Mouse (Mus musculus) brown adipose tissue, adult 24 weeks (tissue): ENCODE measurements at regions not wholly inside any gene's neighbourhood (a gene's known extent, or its start where the extent isn't known, plus 50 kb on each side); places are given as distances from the start of the nearest gene placed in this dataset.

Experiments
- H3K27ac ChIP-seq: fragments of 200-500 bp; replicated peaks from 2 replicates; pipeline ENCODE4 v1.5.1; 2012; ENCODE audit warnings: low read depth, mild to moderate bottlenecking, low read length
- H3K4me1 ChIP-seq: fragments of 200-500 bp; 2 replicates; pipeline ENCODE4 v1.6.1; 2012; ENCODE audit warnings: low read length, mixed read lengths; ENCODE audit not compliant: control insufficient read depth, insufficient read depth, insufficient read length
- H3K4me3 ChIP-seq: fragments of 200-500 bp; 2 replicates; pipeline ENCODE4 v1.5.1; 2012; ENCODE audit warnings: low read depth, mild to moderate bottlenecking, low read length, moderate library complexity; ENCODE audit not compliant: insufficient read depth

GRCm38 (mm10) chr14:105606551-105606950 is 290.1 kb downstream of the Spry2 start:
- no peak overlapping the region for H3K27ac ChIP-seq

DNA sequence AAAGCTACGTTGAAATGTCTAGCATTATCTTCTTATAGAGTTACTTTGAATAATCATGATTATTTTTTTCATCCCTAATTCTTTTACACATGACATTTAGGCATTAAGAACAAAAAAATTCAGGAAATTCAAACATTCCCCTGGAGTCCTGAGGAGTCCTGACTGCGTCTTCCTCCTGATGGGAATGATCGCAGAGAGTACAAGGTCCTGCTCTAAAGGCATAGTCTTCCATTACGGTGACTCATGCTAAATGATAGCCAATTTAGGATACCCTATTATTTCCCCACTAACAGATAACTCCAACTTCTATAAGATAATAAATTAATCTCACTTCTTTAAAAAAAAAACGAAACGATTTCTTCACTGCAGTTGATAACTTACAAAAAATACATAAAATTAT is 292.2 kb downstream of the Spry2 start:
- no peaks in the 10 kb centered on the region for H3K4me1 ChIP-seq
- H3K4me3 ChIP-seq = no peak overlapping the region
- H3K27ac ChIP-seq = no peak overlapping the region

More at GRCm38 (mm10) chr14:105606551-105606950, 290.1 kb downstream of the Spry2 start:
- no peaks in the 10 kb centered on the region for H3K4me1 ChIP-seq
- no peak overlapping the region for H3K4me3 ChIP-seq

GRCm38 (mm10) chr14:105603047-105603461 is 293.6 kb downstream of the Spry2 start:
- H3K27ac ChIP-seq = no peak overlapping the region
- H3K4me1 ChIP-seq = no peaks in the 10 kb centered on the region
- no peak overlapping the region for H3K4me3 ChIP-seq

GRCm38 (mm10) chr14:105599550-105600453 is 296.8 kb downstream of the Spry2 start:
- H3K4me1 ChIP-seq = no peaks in the 10 kb centered on the region
- H3K27ac ChIP-seq = no peak overlapping the region
- H3K4me3 ChIP-seq = no peak overlapping the region

- Histone ChIP-seq H3K4me3 (peak overlapping the region; percentile 26), H3K27ac (peak overlapping the region; percentile 40)
Measured at GRCm38 (mm10) chr14:105589751-105590150, 306.9 kb downstream of the Spry2 start.

DNA sequence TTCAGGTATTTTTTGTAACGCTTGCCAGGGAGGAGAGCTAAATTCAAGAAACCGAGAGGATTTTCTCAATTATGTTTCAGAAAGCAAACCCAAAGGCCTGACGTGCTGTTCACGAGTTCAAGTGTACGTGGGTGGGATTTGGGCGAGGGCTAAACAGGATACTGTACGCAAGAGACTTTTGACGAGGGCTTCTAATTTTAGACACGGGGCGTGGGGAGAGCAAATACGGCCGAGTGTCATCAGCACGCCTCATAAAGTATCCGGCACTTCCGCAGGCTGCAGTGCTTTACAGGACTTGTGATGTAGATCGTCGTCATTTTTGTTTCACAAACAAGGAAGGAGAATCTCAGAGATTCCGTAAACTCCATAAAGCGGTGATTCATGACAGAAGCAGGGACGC is 307.4 kb downstream of the Spry2 start:
- H3K27ac ChIP-seq = peak overlapping the region; percentile 40; the same call in 1 of the 2 replicates
- H3K4me3 ChIP-seq = no peak overlapping the region
- no peaks in the 10 kb centered on the region for H3K4me1 ChIP-seq

More at GRCm38 (mm10) chr14:105589751-105590150, 306.9 kb downstream of the Spry2 start:
- no peaks in the 10 kb centered on the region for H3K4me1 ChIP-seq

DNA sequence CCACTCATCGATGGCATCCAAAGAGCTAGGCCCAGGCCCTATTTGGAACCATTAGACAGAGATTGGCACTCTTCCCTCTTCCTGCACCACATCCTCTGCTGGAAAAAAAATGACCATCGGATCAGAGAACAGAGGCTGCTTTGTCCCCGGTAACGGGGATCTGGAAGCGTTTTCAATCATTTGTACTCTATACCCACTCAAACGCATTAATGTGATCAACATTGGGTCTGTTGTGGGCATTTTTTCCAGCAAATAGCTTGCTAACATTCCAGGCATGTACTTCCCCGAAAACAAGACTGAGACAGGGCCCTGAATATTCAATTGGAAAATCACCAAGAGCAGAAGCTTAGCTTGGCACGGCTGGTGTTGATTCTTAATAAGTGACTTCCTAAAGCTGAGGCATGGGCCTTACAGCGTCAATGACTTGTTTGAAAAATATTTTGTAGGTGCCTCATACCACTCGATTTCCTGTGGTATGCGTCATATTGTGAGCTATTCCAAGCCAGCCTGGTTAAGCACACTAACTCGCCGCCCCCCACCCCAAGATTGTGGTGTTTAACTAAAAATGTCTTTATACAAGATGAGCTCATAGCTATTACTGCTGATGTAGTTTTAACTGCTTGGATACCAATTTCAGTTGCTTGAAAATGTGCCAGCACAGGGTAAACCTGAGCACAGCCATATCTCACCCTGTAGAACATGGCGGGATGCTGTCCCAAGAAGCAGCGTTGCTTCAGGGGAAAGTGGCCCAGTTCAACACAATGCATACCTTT is 308.0 kb downstream of the Spry2 start:
- Histone ChIP-seq H3K27ac (no peak overlapping the region), H3K4me1 (no peaks in the 10 kb centered on the region), H3K4me3 (no peak overlapping the region)

- Histone ChIP-seq H3K27ac (no peak overlapping the region), H3K4me1 (no peaks in the 10 kb centered on the region), H3K4me3 (no peak overlapping the region)
Measured at GRCm38 (mm10) chr14:105588029-105588390, 308.6 kb downstream of the Spry2 start.

GRCm38 (mm10) chr14:105584632-105585031 is 312.0 kb downstream of the Spry2 start:
- Histone ChIP-seq H3K4me1 (no peaks in the 10 kb centered on the region), H3K4me3 (no peak overlapping the region), H3K27ac (no peak overlapping the region)

DNA sequence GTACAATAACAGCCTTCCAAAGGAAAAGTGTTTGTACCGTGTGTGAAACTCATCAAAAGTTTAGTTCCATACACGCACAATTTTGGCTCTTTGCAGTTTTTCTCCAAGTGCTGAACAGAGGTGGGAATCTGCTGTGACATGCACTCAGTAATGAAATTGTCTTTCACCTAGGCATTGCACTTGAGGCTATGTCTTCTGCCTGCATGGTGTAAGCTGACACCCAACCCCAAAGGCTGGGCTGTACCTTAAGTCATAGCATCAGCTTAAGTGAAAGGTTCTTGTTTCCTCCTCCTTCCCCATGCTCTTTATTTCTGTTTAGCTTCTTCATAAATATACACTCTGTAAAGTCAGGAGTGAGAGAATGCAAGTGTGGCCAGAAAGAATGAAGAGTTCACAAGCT is 313.1 kb downstream of the Spry2 start:
- no peaks in the 10 kb centered on the region for H3K4me1 ChIP-seq
- H3K4me3 ChIP-seq = no peak overlapping the region
- no peak overlapping the region for H3K27ac ChIP-seq

GRCm38 (mm10) chr14:105576266-105576665 is 317.9 kb downstream of the Ndfip2 start:
- Histone ChIP-seq H3K27ac (no peak overlapping the region), H3K4me1 (no peaks in the 10 kb centered on the region), H3K4me3 (no peak overlapping the region)

- Histone ChIP-seq H3K27ac (no peak overlapping the region), H3K4me1 (no peaks in the 10 kb centered on the region), H3K4me3 (no peak overlapping the region)
Measured at GRCm38 (mm10) chr14:105572036-105572891, 313.9 kb downstream of the Ndfip2 start.

DNA sequence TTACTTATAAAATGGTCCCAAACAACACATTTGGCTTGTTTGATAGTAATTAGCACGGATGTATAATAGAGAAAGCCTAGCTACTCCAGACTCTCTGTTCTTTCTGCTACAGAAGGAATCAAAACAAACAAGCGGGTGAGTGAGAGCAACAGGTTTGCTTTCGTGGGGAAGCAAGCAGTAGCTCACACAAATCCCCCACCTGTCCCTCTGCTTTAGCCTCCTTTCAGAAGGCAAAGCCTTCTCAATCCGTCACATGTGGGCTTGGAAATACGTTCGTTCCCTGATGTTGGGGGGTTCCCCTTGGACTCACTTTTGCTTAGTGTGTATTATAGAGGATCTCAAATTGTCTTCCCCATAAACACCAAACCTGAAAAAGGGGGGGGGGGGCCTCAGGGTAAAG is 311.8 kb downstream of the Ndfip2 start:
- H3K4me3 ChIP-seq = no peak overlapping the region
- no peaks in the 10 kb centered on the region for H3K4me1 ChIP-seq
- H3K27ac ChIP-seq = no peak overlapping the region

GRCm38 (mm10) chr14:105565827-105566226 is 307.5 kb downstream of the Ndfip2 start:
- Histone ChIP-seq H3K4me3 (no peak overlapping the region), H3K4me1 (no peaks in the 10 kb centered on the region), H3K27ac (no peak overlapping the region)

DNA sequence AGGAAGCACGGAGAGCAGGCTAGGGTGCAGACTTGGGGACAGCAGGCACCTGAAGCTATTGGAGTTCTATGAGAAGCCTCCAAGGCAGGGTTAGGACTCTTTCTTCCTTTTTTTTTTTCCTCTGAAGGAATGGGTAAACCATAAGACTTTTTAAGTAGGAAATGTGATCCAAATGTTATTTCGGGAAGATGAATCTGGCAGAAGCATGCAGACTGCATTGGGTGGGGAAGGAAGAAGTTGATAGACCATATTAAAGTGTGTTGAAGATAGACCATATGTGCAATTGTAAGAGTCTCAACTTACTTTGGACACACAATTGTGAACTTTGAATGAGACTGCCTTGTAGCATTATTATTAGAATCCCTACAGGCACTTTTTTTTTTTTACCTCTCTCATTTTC is 304.5 kb downstream of the Ndfip2 start:
- H3K27ac ChIP-seq = no peak overlapping the region
- H3K4me1 ChIP-seq = no peaks in the 10 kb centered on the region
- H3K4me3 ChIP-seq = no peak overlapping the region
